Mouse (Mus musculus) MEL (cell line): Measurements from ENCODE around the gene Ttc1. TPM values are rescaled to one million over a fixed set of nuclear protein-coding genes. Genes with fewer than 3 reads are reported as not detected.

ENCODE experiments used
- DNase-seq: peaks from one replicate; pipeline ENCODE4 v3.0.0; 2011; ENCODE audit warnings: low read depth, low spot score
- H3K27ac ChIP-seq: 2 replicates; pipeline ENCODE4 v1.5.1; 2012; ENCODE audit warnings: low read depth, mild to moderate bottlenecking, control low read depth, low read length, moderate library complexity; ENCODE audit not compliant: control insufficient read depth
- H3K27me3 ChIP-seq, 2 experiments: fragments of 150-350 bp in 1 of 2; sonication (generic) in 1 of 2; 2 replicates each; pipeline ENCODE4 v1.6.1; 2012; ENCODE audit warnings: low read length in 2 of 2, mild to moderate bottlenecking in 2 of 2, improper control_type of control experiment in 1 of 2, moderate library complexity in 1 of 2; ENCODE audit not compliant: insufficient read depth in 2 of 2, control insufficient read depth in 1 of 2
- H3K36me3 ChIP-seq, 2 experiments: 2 replicates each; pipeline ENCODE4 v1.6.1; 2012 to 2014; ENCODE audit warnings: low read length in 2 of 2, improper control_type of control experiment in 1 of 2, inconsistent platforms in 1 of 2, mild to moderate bottlenecking in 1 of 2; ENCODE audit not compliant: insufficient read depth in 2 of 2, control insufficient read depth in 1 of 2
- H3K4me1 ChIP-seq, 2 experiments: fragments of 150-350 bp in 1 of 2; sonication (generic) in 1 of 2; 2 replicates each; pipeline ENCODE4 v1.6.1; 2012; ENCODE audit warnings: low read length in 2 of 2, improper control_type of control experiment in 1 of 2, mild to moderate bottlenecking in 1 of 2; ENCODE audit not compliant: insufficient read depth in 2 of 2, control insufficient read depth in 1 of 2
- H3K4me3 ChIP-seq, 2 experiments: fragments of 150-350 bp in 1 of 2; sonication (generic) in 1 of 2; 2 replicates each; pipeline ENCODE4 v1.5.1; 2012; ENCODE audit warnings: low read depth in 2 of 2, low read length in 2 of 2, mild to moderate bottlenecking in 2 of 2, moderate library complexity in 2 of 2, control low read depth in 1 of 2, improper control_type of control experiment in 1 of 2; ENCODE audit not compliant: control insufficient read depth in 1 of 2, insufficient read depth in 1 of 2
- H3K79me2 ChIP-seq: 2 replicates; pipeline ENCODE4 v1.6.1; 2012; ENCODE audit warnings: mild to moderate bottlenecking, low read length, moderate library complexity; ENCODE audit not compliant: control insufficient read depth, poor library complexity, insufficient read depth
- H3K9ac ChIP-seq: 2 replicates; pipeline ENCODE4 v1.6.1; 2012; ENCODE audit warnings: low read depth, mild to moderate bottlenecking, control low read depth, low read length, moderate library complexity; ENCODE audit not compliant: control insufficient read depth, poor library complexity, severe bottlenecking
- H3K9me3 ChIP-seq: fragments of 150-350 bp; sonication (generic); replicated peaks from 2 replicates; pipeline ENCODE4 v1.6.1; 2012; ENCODE audit warnings: mild to moderate bottlenecking, low read length, improper control_type of control experiment, moderate library complexity; ENCODE audit not compliant: insufficient read depth
- CTCF ChIP-seq, 3 experiments: IDR thresholded peaks in 2 of 3; conservative IDR thresholded peaks in 1 of 3; 2 replicates each; pipeline ENCODE4 v1.5.1; 2011 to 2012; ENCODE audit warnings: low read length in 3 of 3, low read depth in 2 of 3, mild to moderate bottlenecking in 2 of 3, improper control_type of control experiment in 1 of 3, inconsistent platforms in 1 of 3, mixed read lengths in 1 of 3, moderate library complexity in 1 of 3; ENCODE audit not compliant: control insufficient read depth in 1 of 3, insufficient read depth in 1 of 3, poor library complexity in 1 of 3, severe bottlenecking in 1 of 3
- ELF1 ChIP-seq: IDR thresholded peaks from 2 replicates; pipeline ENCODE4 v1.6.1; 2014; ENCODE audit warnings: low read depth, mild to moderate bottlenecking, inconsistent platforms, low read length, improper control_type of control experiment, moderate library complexity
- ETS1 ChIP-seq: IDR thresholded peaks from 2 replicates; pipeline ENCODE4 v1.6.1; 2012; ENCODE audit warnings: low read depth, mild to moderate bottlenecking, inconsistent platforms, low read length, improper control_type of control experiment, moderate library complexity
- GABPA ChIP-seq: IDR thresholded peaks from 2 replicates; pipeline ENCODE4 v1.6.1; 2012; ENCODE audit warnings: low read depth, mild to moderate bottlenecking, inconsistent platforms, low read length, improper control_type of control experiment, moderate library complexity
- GATA1 ChIP-seq: IDR thresholded peaks from 2 replicates; pipeline ENCODE4 v1.6.1; 2011; ENCODE audit warnings: low read depth, low read length, improper control_type of control experiment
- JUND ChIP-seq: IDR thresholded peaks from 2 replicates; pipeline ENCODE4 v1.6.1; 2011; ENCODE audit warnings: low read depth, mild to moderate bottlenecking, improper control_type of control experiment, low read length
- KAT2A ChIP-seq: conservative IDR thresholded peaks from 2 replicates; pipeline ENCODE4 v1.6.1; 2012; ENCODE audit warnings: low read depth, low read length, improper control_type of control experiment, inconsistent platforms
- MXI1 ChIP-seq: IDR thresholded peaks from 2 replicates; pipeline ENCODE4 v1.6.1; 2011; ENCODE audit warnings: mild to moderate bottlenecking, low read depth, low read length, improper control_type of control experiment
- NELFE ChIP-seq: IDR thresholded peaks from 2 replicates; pipeline ENCODE4 v1.6.1; 2011; ENCODE audit warnings: low read depth, low read length, improper control_type of control experiment
- NRF1 ChIP-seq: IDR thresholded peaks from 2 replicates; pipeline ENCODE4 v1.6.1; 2014; ENCODE audit warnings: low read depth, mild to moderate bottlenecking, inconsistent platforms, low read length, improper control_type of control experiment, moderate library complexity; ENCODE audit not compliant: poor library complexity, insufficient read depth, severe bottlenecking
- RCOR1 ChIP-seq: IDR thresholded peaks from 2 replicates; pipeline ENCODE4 v1.6.1; 2012; ENCODE audit warnings: low read depth, mild to moderate bottlenecking, inconsistent platforms, low read length, improper control_type of control experiment
- SIN3A ChIP-seq: IDR thresholded peaks from 2 replicates; pipeline ENCODE4 v1.6.1; 2012; ENCODE audit warnings: low read length, improper control_type of control experiment, inconsistent platforms
- TAL1 ChIP-seq: IDR thresholded peaks from 2 replicates; pipeline ENCODE4 v1.6.1; 2012; ENCODE audit warnings: mild to moderate bottlenecking, inconsistent platforms, low read length, moderate library complexity, mixed read lengths
- TCF12 ChIP-seq: IDR thresholded peaks from 2 replicates; pipeline ENCODE4 v1.6.1; 2014; ENCODE audit warnings: low read depth, mild to moderate bottlenecking, inconsistent platforms, low read length, improper control_type of control experiment, moderate library complexity
- ZKSCAN1 ChIP-seq: IDR thresholded peaks from 2 replicates; pipeline ENCODE4 v1.6.1; 2012; ENCODE audit warnings: low read depth, mild to moderate bottlenecking, inconsistent platforms, low read length, improper control_type of control experiment, moderate library complexity
- polyA plus RNA-seq, 2 experiments: library from polyadenylated mRNA; stranded (reverse) in 1 of 2; unstranded in 1 of 2; fragments of >175 nt in 1 of 2; fragments of >200 nt in 1 of 2; gene quantifications; 2 replicates each; pipeline versions ENCODE4 v1.2.1 to v1.2.4; 2012; ENCODE audit warnings: low replicate concordance in 2 of 2, low read depth in 1 of 2; ENCODE audit not compliant: insufficient read length in 2 of 2, insufficient read depth in 1 of 2, missing spikeins in 1 of 2
- total RNA-seq: library from RNA; depleted of rRNA; stranded (reverse); fragments of 300-350 nt; gene quantifications from 2 replicates; pipeline ENCODE4 v1.2.3, GENCODE M21; 2012

The Ttc1 gene
- total and polyA plus RNA-seq, 3 experiments, result 68.6 to 117 TPM; not detected in 1

- Histone ChIP-seq H3K9ac (no peak overlapping the region), H3K4me1 (no peaks in the 10 kb centered on the region), H3K9me3 (no peaks in the 10 kb centered on the region), H3K36me3 (no peaks in the 10 kb centered on the region), H3K4me3 (no peak overlapping the region), H3K27ac (no peak overlapping the region), H3K79me2 (no peaks in the 10 kb centered on the region), H3K27me3 (peaks cover 4 to 5% of the 10 kb centered on the region in 2 experiments)
- TF ChIP-seq TAL1, result no peak
- no peak for TF ChIP-seq SIN3A
- no peak for TF ChIP-seq NRF1
- no peak for TF ChIP-seq KAT2A
- no peak for TF ChIP-seq CTCF (IDR thresholded peaks at IDR 0.05 in 2 of 3, conservative IDR thresholded peaks at IDR 0.05 in 1 of 3; ENCODE audit: control insufficient read depth in 1 of 3, insufficient read depth in 1 of 3, low read depth in 2 of 3, low read length in 3 of 3, poor library complexity in 1 of 3, severe bottlenecking in 1 of 3)
- no peak for TF ChIP-seq TCF12
- TF ChIP-seq ETS1, result no peak
- no peak for TF ChIP-seq NELFE
- no peak for TF ChIP-seq GABPA
- no peak for DNase-seq
Observed at GRCm38 (mm10) chr11:43775469-43776323, 27.9 kb upstream of the Ttc1 start.

- Histone ChIP-seq H3K27me3 (peaks cover 4 to 5% of the 10 kb centered on the region in 2 experiments), H3K27ac (no peak overlapping the region), H3K79me2 (no peaks in the 10 kb centered on the region), H3K36me3 (no peaks in the 10 kb centered on the region), H3K4me1 (no peaks in the 10 kb centered on the region), H3K4me3 (no peak overlapping the region), H3K9me3 (no peaks in the 10 kb centered on the region), H3K9ac (no peak overlapping the region)
- no peak for DNase-seq
- TF ChIP-seq GATA1 (no peak), NELFE (no peak), ZKSCAN1 (no peak), MXI1 (no peak), JUND (no peak), RCOR1 (no peak), ELF1 (no peak)
Observed at GRCm38 (mm10) chr11:43773725-43774124, 25.9 kb upstream of the Ttc1 start.
